In the genomic region with DNA sequence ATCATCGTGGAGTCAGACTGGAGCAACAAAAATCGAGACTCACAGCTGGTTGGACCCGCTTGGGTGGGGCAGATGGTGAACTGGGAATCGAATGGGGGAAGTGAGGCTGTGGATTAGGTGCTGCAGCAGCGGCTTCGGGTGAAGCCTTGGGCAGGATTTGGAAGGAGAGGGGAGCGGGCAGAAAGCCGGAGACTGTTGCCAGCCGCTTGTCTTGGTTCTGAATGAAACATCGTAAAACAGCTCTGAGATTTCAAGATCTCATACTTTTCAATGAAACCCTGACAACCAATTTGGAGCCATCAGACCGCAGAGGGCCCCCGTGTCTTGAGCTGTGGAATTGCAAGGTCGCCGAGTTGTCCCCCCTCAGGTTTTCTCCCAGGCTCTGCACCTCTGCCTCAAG, we compare ENCODE assay signal across 17 mouse cellular contexts. TPM values are rescaled to one million over a fixed set of nuclear protein-coding genes. Genes with fewer than 3 reads are reported as not detected.
DNase-seq lines count a peak whose midpoint lies in the region; ATAC-seq and TF ChIP-seq lines count a peak whose summit lies in the region.
"Had no signal": no experiment of that assay in that cellular context is flagged by ENCODE, and none has a peak within 500 bp of the region (broad histone marks: within the 10 kb centered on the region; RNA-seq: fewer than 3 reads in every experiment).

No protein-coding gene starts in this region.

- no peak overlapping the region for H3K27ac ChIP-seq in midbrain, embryonic 12.5 days (replicated peaks)
- no peak overlapping the region for H3K27ac ChIP-seq in midbrain, embryonic 15.5 days
- peak overlapping the region; percentile 44; the same call in 1 of the 2 replicates for H3K27ac ChIP-seq in forebrain, embryonic 14.5 days (ENCODE audit: low read depth, low read length)
- H3K27ac ChIP-seq in liver, postnatal 0 days (ENCODE audit: low read depth), result no peak overlapping the region
- H3K27ac ChIP-seq: embryonic facial prominence, embryonic 13.5 days; hindbrain, embryonic 12.5 days had no signal

- no peak for TF ChIP-seq POLR2A in lung, adult 2 months (IDR thresholded peaks at IDR 0.05; ENCODE audit: borderline replicate concordance, extremely low read depth, low read depth, low read length)

- no peaks in the 10 kb centered on the region; the same call in 1 of the 2 replicates for H3K4me1 ChIP-seq in lung, adult 2 months (ENCODE audit: control insufficient read depth, insufficient read depth, low read length)
- H3K4me1 ChIP-seq in midbrain, embryonic 12.5 days, result 0 out of 2 replicates have a peak, but pooled peaks cover 6% of the 10 kb centered on the region
- H3K4me1 ChIP-seq in midbrain, embryonic 15.5 days, result peaks cover 8% of the 10 kb centered on the region
- no peaks in the 10 kb centered on the region for H3K4me1 ChIP-seq in forebrain, embryonic 14.5 days (ENCODE audit: control insufficient read depth, insufficient read depth, low read length)
- no peaks in the 10 kb centered on the region for H3K4me1 ChIP-seq in liver, postnatal 0 days (ENCODE audit: insufficient read depth)

- H3K9me3 ChIP-seq in midbrain, embryonic 12.5 days, result no peaks in the 10 kb centered on the region
- no peaks in the 10 kb centered on the region for H3K9me3 ChIP-seq in midbrain, embryonic 15.5 days
- H3K9me3 ChIP-seq in forebrain, embryonic 14.5 days (replicated peaks; ENCODE audit: control insufficient read depth, low read length), result no peaks in the 10 kb centered on the region
- H3K9me3 ChIP-seq in liver, postnatal 0 days (ENCODE audit: low read length), result no peaks in the 10 kb centered on the region
- H3K9me3 ChIP-seq: embryonic facial prominence, embryonic 13.5 days; hindbrain, embryonic 12.5 days had no signal

- TF ChIP-seq EP300 in liver, postnatal 0 days (IDR thresholded peaks at IDR 0.05; ENCODE audit: low read depth), result no peak

- no peaks in the 10 kb centered on the region for H3K36me3 ChIP-seq in midbrain, embryonic 12.5 days
- H3K36me3 ChIP-seq in midbrain, embryonic 15.5 days (replicated peaks), result no peaks in the 10 kb centered on the region
- no peaks in the 10 kb centered on the region for H3K36me3 ChIP-seq in forebrain, embryonic 14.5 days (ENCODE audit: control insufficient read depth, insufficient read depth, low read length)
- H3K36me3 ChIP-seq in liver, postnatal 0 days (replicated peaks; ENCODE audit: insufficient read depth, low read length), result no peaks in the 10 kb centered on the region
- H3K36me3 ChIP-seq: embryonic facial prominence, embryonic 13.5 days; hindbrain, embryonic 12.5 days had no signal

- no peak overlapping the region for H3K9ac ChIP-seq in midbrain, embryonic 12.5 days (replicated peaks)
- H3K9ac ChIP-seq in midbrain, embryonic 15.5 days, result no peak overlapping the region
- H3K9ac ChIP-seq in forebrain, embryonic 14.5 days (ENCODE audit: low read length), result no peak overlapping the region
- H3K9ac ChIP-seq in liver, postnatal 0 days (replicated peaks), result no peak overlapping the region
- H3K9ac ChIP-seq: embryonic facial prominence, embryonic 13.5 days; hindbrain, embryonic 12.5 days had no signal

- peak; percentile 45 for DNase-seq in embryo, embryonic 10.5 days (ENCODE audit: low spot score)
- no peak for DNase-seq in embryo, embryonic 11 days
- DNase-seq in lung, adult 2 months, result peak; percentile 50
- DNase-seq in lung, postnatal 14 days, result no peak
- DNase-seq in forebrain, embryonic 14.5 days (ENCODE audit: low spot score), result peak; percentile 37
- DNase-seq in liver, postnatal 0 days, result no peak
- DNase-seq: cerebellum, adult 2 months; cerebellum, postnatal 36 days; gastrocnemius, postnatal 25 days; kidney, adult 8-10 months; kidney, postnatal 14 days had no signal

- TF ChIP-seq CTCF in lung, adult 2 months (IDR thresholded peaks at IDR 0.05; ENCODE audit: insufficient read depth, low read length), result no peak
- TF ChIP-seq CTCF in liver, postnatal 0 days (IDR thresholded peaks at IDR 0.05; ENCODE audit: low read depth), result no peak

- H3K4me2 ChIP-seq in midbrain, embryonic 12.5 days (replicated peaks), result 0 out of 2 replicates have a peak overlapping the region, but pooled peaks have one; percentile 7
- no peak overlapping the region for H3K4me2 ChIP-seq in midbrain, embryonic 15.5 days
- H3K4me2 ChIP-seq in forebrain, embryonic 14.5 days (ENCODE audit: low read length), result peak overlapping the region; percentile 25
- no peak overlapping the region for H3K4me2 ChIP-seq in liver, postnatal 0 days (ENCODE audit: low read depth, low read length)
- H3K4me2 ChIP-seq: embryonic facial prominence, embryonic 13.5 days; hindbrain, embryonic 12.5 days had no signal

- WGBS in lung, adult 2 months, result 10% methylated on average over 14 of the region's 14 CpGs
- WGBS in midbrain, embryonic 12.5 days, result 5% methylated on average over 14 of the region's 14 CpGs
- WGBS in midbrain, embryonic 15.5 days, result 2% methylated on average over 14 of the region's 14 CpGs
- under 1% methylated on average over 14 of the region's 14 CpGs for WGBS in forebrain, embryonic 14.5 days
- 15% methylated on average over 14 of the region's 14 CpGs for WGBS in liver, postnatal 0 days (ENCODE audit: insufficient replicate concordance)

- H3K4me3 ChIP-seq in lung, adult 2 months (replicated peaks; ENCODE audit: extremely low read depth, low read depth, low read length), result peak overlapping the region; percentile 19
- H3K4me3 ChIP-seq in midbrain, embryonic 12.5 days, result no peak overlapping the region
- H3K4me3 ChIP-seq in midbrain, embryonic 15.5 days, result no peak overlapping the region
- H3K4me3 ChIP-seq in forebrain, embryonic 14.5 days (ENCODE audit: low read depth, low read length), result no peak overlapping the region
- no peak overlapping the region for H3K4me3 ChIP-seq in liver, postnatal 0 days (ENCODE audit: low read depth, low read length)
- H3K4me3 ChIP-seq: embryonic facial prominence, embryonic 13.5 days; hindbrain, embryonic 12.5 days had no signal

- peaks cover 92% of the 10 kb centered on the region for H3K27me3 ChIP-seq in midbrain, embryonic 12.5 days
- peaks cover 91% of the 10 kb centered on the region for H3K27me3 ChIP-seq in midbrain, embryonic 15.5 days (replicated peaks)
- peaks cover 90% of the 10 kb centered on the region for H3K27me3 ChIP-seq in forebrain, embryonic 14.5 days (replicated peaks; ENCODE audit: control insufficient read depth, insufficient read depth, low read length)
- peaks cover 90% of the 10 kb centered on the region for H3K27me3 ChIP-seq in liver, postnatal 0 days (ENCODE audit: insufficient read depth, low read length)

- no peak for ATAC-seq in midbrain, embryonic 12.5 days (ENCODE audit: low FRiP score, low read depth)
- no peak for ATAC-seq in midbrain, embryonic 15.5 days (replicated peaks)
- no peak for ATAC-seq in forebrain, embryonic 14.5 days
- no peak for ATAC-seq in liver, postnatal 0 days

RNA-seq across cellular contexts. Expression of gene Nkx2-1, which starts 12.5 kb away (rescaled TPM):
- 267 and 400 TPM in 2 replicates for polyA plus RNA-seq in lung, adult 2 months (2012; rRNA removed)
- 5.2 and 9.3 TPM in 2 replicates for polyA plus RNA-seq in midbrain, embryonic 12.5 days (2016; fragmentation: Nextera tagmentation; extraction: Ambion mirVana)
- polyA plus RNA-seq in midbrain, embryonic 15.5 days (2015; fragmentation: Nextera tagmentation; extraction: Ambion mirVana), result 6.3 and 8.0 TPM in 2 replicates
- 13.9 and 15.9 TPM in 2 replicates for polyA plus RNA-seq in forebrain, embryonic 14.5 days (2014; fragmentation: Nextera tagmentation; extraction: Ambion mirVana)
- not detected in 2 replicates for polyA plus RNA-seq in liver, postnatal 0 days (2015; fragmentation: Nextera tagmentation; extraction: Ambion mirVana)
- polyA plus RNA-seq: cerebellum, adult 2 months; embryonic facial prominence, embryonic 13.5 days; intestine, embryonic 14.5 days; small intestine, adult 2 months had no signal

Comparison
In these comparisons a context has a peak if more than half of its experiments do, and no peak if none do; other contexts are left out.
1. DNase-seq: peak in embryo, embryonic 10.5 days (single experiment), lung, adult 2 months (single experiment) and forebrain, embryonic 14.5 days (single experiment); none in embryo, embryonic 11 days (single experiment), lung, postnatal 14 days (single experiment) and liver, postnatal 0 days (single experiment).
2. H3K4me2 ChIP-seq: peak in midbrain, embryonic 12.5 days (single experiment) and forebrain, embryonic 14.5 days (single experiment); none in midbrain, embryonic 15.5 days (single experiment) and liver, postnatal 0 days (single experiment).
3. RNA of gene Nkx2-1, which starts 12.5 kb away (polyA plus RNA-seq): 267 to 400 TPM in lung, adult 2 months; 13.9 to 15.9 TPM in forebrain, embryonic 14.5 days, 6.3 to 8.0 TPM in midbrain, embryonic 15.5 days, 5.2 to 9.3 TPM in midbrain, embryonic 12.5 days and not detected in liver, postnatal 0 days; every median in the first group is over 10 times any median in the second.